Mouse (Mus musculus) E14TG2a.4 (cell line): ENCODE results near the gene Prr36.

Experiments
- CTCF ChIP-seq: conservative IDR thresholded peaks from 2 replicates; pipeline ENCODE4 v1.5.1; 2014; ENCODE audit warnings: low read length
- NANOG ChIP-seq: IDR thresholded peaks from 2 replicates; pipeline ENCODE4 v1.6.1; 2014; ENCODE audit warnings: borderline replicate concordance, low read length, mixed read lengths
- POU5F1 ChIP-seq: IDR thresholded peaks from 2 replicates; pipeline ENCODE4 v1.6.1; 2014; ENCODE audit warnings: low read length, borderline replicate concordance

DNA sequence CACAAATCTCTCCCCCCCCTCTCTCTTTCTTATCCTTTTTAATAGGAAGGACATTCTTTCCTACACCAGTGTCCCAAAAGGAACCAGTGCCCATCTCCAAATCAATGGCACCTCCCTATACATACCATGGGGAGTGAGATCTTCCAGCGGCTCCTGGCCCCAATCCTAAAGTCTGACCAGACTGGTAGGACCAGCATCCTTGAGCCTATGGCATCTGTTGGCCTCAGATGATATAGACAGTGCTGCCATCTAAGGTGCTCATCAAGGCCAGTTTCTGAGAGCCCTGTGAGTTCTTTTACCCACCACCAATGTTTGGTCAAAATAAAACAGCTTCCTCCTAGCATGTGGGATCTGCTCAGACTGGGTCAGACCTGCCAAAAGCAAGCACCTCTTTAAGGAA, 49.3 kb downstream of the Prr36 start:
- no peak for TF ChIP-seq CTCF
- TF ChIP-seq POU5F1, result no peak
- TF ChIP-seq NANOG, result no peak
